In genomic region chr6:65670981-65671411, GRCm38 (mm10) we compare ENCODE assay signal across 8 mouse cellular contexts. TPM values are rescaled to one million over a fixed set of nuclear protein-coding genes. Genes with fewer than 3 reads are reported as not detected.
A peak's percentile ranks its signal among the peaks of the same experiment; 100 is the strongest.
DNase-seq lines count a peak whose midpoint lies in the region; ATAC-seq and TF ChIP-seq lines count a peak whose summit lies in the region.

No protein-coding gene starts in this region.

- no peaks in the 10 kb centered on the region; the same call in 1 of the 2 replicates for H3K27me3 ChIP-seq in kidney, postnatal 0 days (ENCODE audit: insufficient read depth, low read length)
- peaks cover 11% of the 10 kb centered on the region for H3K27me3 ChIP-seq in heart, embryonic 12.5 days (replicated peaks)
- H3K27me3 ChIP-seq in limb, embryonic 15.5 days = no peaks in the 10 kb centered on the region

- no peak for TF ChIP-seq POLR2A in bone marrow macrophage, adult 2 months (IDR thresholded peaks at IDR 0.05; ENCODE audit: borderline replicate concordance, low read depth, low read length)
- no peak for TF ChIP-seq POLR2A in olfactory bulb, adult 2 months (IDR thresholded peaks at IDR 0.05; ENCODE audit: insufficient read depth, low read depth, low read length)

- peak overlapping the region; percentile 56 for H3K4me3 ChIP-seq in kidney, postnatal 0 days (replicated peaks; ENCODE audit: low read depth, low read length)
- peak overlapping the region; percentile 65 for H3K4me3 ChIP-seq in bone marrow macrophage, adult 2 months (ENCODE audit: insufficient read depth, low read length)
- peak overlapping the region; percentile 75 for H3K4me3 ChIP-seq in heart, embryonic 12.5 days
- H3K4me3 ChIP-seq in limb, embryonic 15.5 days = peak overlapping the region; percentile 58
- peak overlapping the region; percentile 59 for H3K4me3 ChIP-seq in olfactory bulb, adult 2 months (ENCODE audit: insufficient read depth, low read depth, low read length)

- peak; percentile 56 for DNase-seq in kidney, postnatal 0 days (ENCODE audit: low spot score)
- DNase-seq in kidney, adult 18-20 months = no peak
- DNase-seq in MN1 (ENCODE audit: low spot score) = no peak
- no peak for DNase-seq in thymus, postnatal 25 days

- peak overlapping the region; percentile 95 for H3K4me2 ChIP-seq in kidney, postnatal 0 days (ENCODE audit: low read length)
- H3K4me2 ChIP-seq in heart, embryonic 12.5 days = peak overlapping the region; percentile 86
- H3K4me2 ChIP-seq in limb, embryonic 15.5 days = peak overlapping the region; percentile 93

- peak overlapping the region; percentile 53; the same call in 1 of the 2 replicates for H3K9ac ChIP-seq in kidney, postnatal 0 days (ENCODE audit: low read depth, low read length)
- peak overlapping the region; percentile 77 for H3K9ac ChIP-seq in heart, embryonic 12.5 days
- no peak overlapping the region for H3K9ac ChIP-seq in limb, embryonic 15.5 days

- ATAC-seq in kidney, postnatal 0 days (replicated peaks; ENCODE audit: low FRiP score, low read depth) = peak; percentile 38
- ATAC-seq in heart, embryonic 12.5 days (ENCODE audit: insufficient number of reproducible peaks, low FRiP score) = 0 out of 2 replicates have a peak, but pooled peaks have one; percentile 16
- peak; percentile 50; the same call in 1 of the 2 replicates for ATAC-seq in limb, embryonic 15.5 days (ENCODE audit: insufficient number of reproducible peaks, low FRiP score, low TSS enrichment, low read depth)

- H3K4me1 ChIP-seq in kidney, postnatal 0 days (replicated peaks; ENCODE audit: insufficient read depth, low read length) = peaks cover 6% of the 10 kb centered on the region
- no peaks in the 10 kb centered on the region for H3K4me1 ChIP-seq in bone marrow macrophage, adult 2 months (ENCODE audit: control insufficient read depth, insufficient read depth, low read length)
- H3K4me1 ChIP-seq in heart, embryonic 12.5 days (replicated peaks) = 0 out of 2 replicates have a peak, but pooled peaks cover 3% of the 10 kb centered on the region
- H3K4me1 ChIP-seq in limb, embryonic 15.5 days = peaks cover 13% of the 10 kb centered on the region
- H3K4me1 ChIP-seq in olfactory bulb, adult 2 months (ENCODE audit: control insufficient read depth, insufficient read depth, low read length) = peaks cover 18% of the 10 kb centered on the region

- no peaks in the 10 kb centered on the region for H3K36me3 ChIP-seq in kidney, postnatal 0 days (ENCODE audit: insufficient read depth, low read length)
- H3K36me3 ChIP-seq in heart, embryonic 12.5 days = no peaks in the 10 kb centered on the region
- no peaks in the 10 kb centered on the region for H3K36me3 ChIP-seq in limb, embryonic 15.5 days

- no peaks in the 10 kb centered on the region for H3K9me3 ChIP-seq in kidney, postnatal 0 days (replicated peaks; ENCODE audit: low read length)
- no peaks in the 10 kb centered on the region for H3K9me3 ChIP-seq in heart, embryonic 12.5 days (replicated peaks)
- H3K9me3 ChIP-seq in limb, embryonic 15.5 days = no peaks in the 10 kb centered on the region

- no peak for TF ChIP-seq CTCF in kidney, postnatal 0 days (IDR thresholded peaks at IDR 0.05; ENCODE audit: low read depth)
- TF ChIP-seq CTCF in bone marrow macrophage, adult 2 months (IDR thresholded peaks at IDR 0.05; ENCODE audit: low read depth, low read length) = no peak
- no peak for TF ChIP-seq CTCF in olfactory bulb, adult 2 months (IDR thresholded peaks at IDR 0.05; ENCODE audit: insufficient read depth, low read depth, low read length)

- peak overlapping the region; percentile 11; the same call in 1 of the 2 replicates for H3K27ac ChIP-seq in kidney, postnatal 0 days
- H3K27ac ChIP-seq in bone marrow macrophage, adult 2 months (ENCODE audit: insufficient read depth, low read depth, low read length) = no peak overlapping the region
- H3K27ac ChIP-seq in heart, embryonic 12.5 days (ENCODE audit: poor library complexity, severe bottlenecking) = no peak overlapping the region
- H3K27ac ChIP-seq in limb, embryonic 15.5 days = peak overlapping the region; percentile 54; the same call in 1 of the 2 replicates
- no peak overlapping the region for H3K27ac ChIP-seq in olfactory bulb, adult 2 months (ENCODE audit: insufficient read depth, low read depth, low read length)

- WGBS in kidney, postnatal 0 days = 3% methylated on average over 21 of the region's 21 CpGs
- 5% methylated on average over 18 of the region's 21 CpGs for WGBS in heart, embryonic 12.5 days
- 4% methylated on average over 21 of the region's 21 CpGs for WGBS in limb, embryonic 15.5 days
- WGBS in olfactory bulb, adult 2 months = 20% methylated on average over 21 of the region's 21 CpGs

RNA-seq across cellular contexts. Expression of gene Ndnf, which starts 0.4 kb away (rescaled TPM):
- 5.2 TPM in 2 replicates for polyA plus RNA-seq in kidney, postnatal 0 days (2015; fragmentation: Nextera tagmentation; extraction: Ambion mirVana)
- polyA plus RNA-seq in bone marrow macrophage, adult 2 months (2012; ENCODE audit: insufficient read depth, insufficient read length, missing spikeins) = 0.11 and 0.12 TPM in 2 replicates
- 1.6 and 2.0 TPM in 2 replicates for polyA plus RNA-seq in heart, embryonic 12.5 days (2016; fragmentation: Nextera tagmentation; extraction: Ambion mirVana)
- 7.4 and 7.9 TPM in 2 replicates for polyA plus RNA-seq in limb, embryonic 15.5 days (2015; fragmentation: Nextera tagmentation; extraction: Ambion mirVana)
- 29.9 TPM in 1 of 2 replicates, not detected in the other for polyA plus RNA-seq in olfactory bulb, adult 2 months (2012; ENCODE audit: insufficient read depth, insufficient read length, low replicate concordance, missing spikeins)

Comparison
In these comparisons a context has a peak if more than half of its experiments do, and no peak if none do; other contexts are left out.
1. H3K27ac ChIP-seq: peak in kidney, postnatal 0 days (single experiment) and limb, embryonic 15.5 days (single experiment); none in bone marrow macrophage, adult 2 months (single experiment), heart, embryonic 12.5 days (single experiment) and olfactory bulb, adult 2 months (single experiment).
2. Peak in every context shown above with its lines, with median percentiles within 50 percentile points of each other: ATAC-seq, H3K4me2 ChIP-seq and H3K4me3 ChIP-seq.